In genomic region chr9:46126295-46126694, GRCm38 (mm10) we compare ENCODE assay signal across 18 mouse cellular contexts.
DNase-seq lines count a peak whose midpoint lies in the region; ATAC-seq and TF ChIP-seq lines count a peak whose summit lies in the region.
"Had no signal": no experiment of that assay in that cellular context is flagged by ENCODE, and none has a peak within 500 bp of the region (broad histone marks: within the 10 kb centered on the region; RNA-seq: fewer than 3 reads in every experiment).

No protein-coding gene starts in this region.

- no peak for TF ChIP-seq CTCF in heart, adult 2 months (IDR thresholded peaks at IDR 0.05)

- no peaks in the 10 kb centered on the region for H3K9me3 ChIP-seq in intestine, embryonic 16.5 days (ENCODE audit: control insufficient read depth, low read length)
- H3K9me3 ChIP-seq in intestine, embryonic 15.5 days: no peaks in the 10 kb centered on the region
- H3K9me3 ChIP-seq in embryonic facial prominence, embryonic 13.5 days: no peaks in the 10 kb centered on the region
- no peaks in the 10 kb centered on the region for H3K9me3 ChIP-seq in limb, embryonic 10.5 days (replicated peaks)
- H3K9me3 ChIP-seq: heart, embryonic 10.5 days; midbrain, embryonic 15.5 days had no signal

- no peaks in the 10 kb centered on the region for H3K36me3 ChIP-seq in intestine, embryonic 16.5 days (ENCODE audit: control insufficient read depth, insufficient read depth, low read length)
- H3K36me3 ChIP-seq in intestine, embryonic 15.5 days: no peaks in the 10 kb centered on the region
- H3K36me3 ChIP-seq in embryonic facial prominence, embryonic 13.5 days: peaks cover 22% of the 10 kb centered on the region
- H3K36me3 ChIP-seq in limb, embryonic 10.5 days: peaks cover 28% of the 10 kb centered on the region
- H3K36me3 ChIP-seq in heart, adult 2 months (ENCODE audit: control insufficient read depth, insufficient read depth, low read length): peaks cover 2% of the 10 kb centered on the region; the same call in 1 of the 2 replicates
- H3K36me3 ChIP-seq: midbrain, embryonic 15.5 days had no signal

- peak; percentile 89 for DNase-seq in kidney, adult 9 months
- no peak for DNase-seq in limb, embryonic 10.5 days (ENCODE audit: low spot score)
- DNase-seq in spleen, adult 18-20 months: no peak
- DNase-seq in heart, adult 2 months: no peak
- DNase-seq: B cell, adult 2 months; cerebellum, adult 11 months; forebrain, postnatal 0 days; gastrocnemius, postnatal 14 days; heart, postnatal 14 days; lung, adult 2 months; right cerebral cortex, adult 18-20 months had no signal

- no peak overlapping the region for H3K4me2 ChIP-seq in intestine, embryonic 16.5 days (ENCODE audit: low read depth, low read length)
- no peak overlapping the region for H3K4me2 ChIP-seq in intestine, embryonic 15.5 days (replicated peaks)
- H3K4me2 ChIP-seq in embryonic facial prominence, embryonic 13.5 days: no peak overlapping the region
- H3K4me2 ChIP-seq: midbrain, embryonic 15.5 days had no signal

- no peak overlapping the region for H3K9ac ChIP-seq in intestine, embryonic 16.5 days (ENCODE audit: low read depth, low read length)
- H3K9ac ChIP-seq in intestine, embryonic 15.5 days: no peak overlapping the region
- no peak overlapping the region for H3K9ac ChIP-seq in embryonic facial prominence, embryonic 13.5 days
- no peak overlapping the region for H3K9ac ChIP-seq in heart, adult 2 months (ENCODE audit: low read depth, low read length)
- H3K9ac ChIP-seq: forebrain, postnatal 0 days; midbrain, embryonic 15.5 days had no signal

- no peaks in the 10 kb centered on the region for H3K79me2 ChIP-seq in heart, adult 2 months (replicated peaks; ENCODE audit: control insufficient read depth, insufficient read depth, low read length)

- TF ChIP-seq EP300 in heart, adult 2 months (IDR thresholded peaks at IDR 0.05; ENCODE audit: insufficient read depth, low read depth, low read length): no peak

- H3K4me1 ChIP-seq in intestine, embryonic 16.5 days (ENCODE audit: control insufficient read depth, insufficient read depth, low read length): peaks cover 33% of the 10 kb centered on the region
- H3K4me1 ChIP-seq in intestine, embryonic 15.5 days (replicated peaks): peaks cover 8% of the 10 kb centered on the region
- H3K4me1 ChIP-seq in embryonic facial prominence, embryonic 13.5 days: peaks cover 17% of the 10 kb centered on the region
- H3K4me1 ChIP-seq in limb, embryonic 10.5 days: peaks cover 40% of the 10 kb centered on the region
- peaks cover 6% of the 10 kb centered on the region for H3K4me1 ChIP-seq in heart, adult 2 months (ENCODE audit: control insufficient read depth, insufficient read depth, low read length)

- TF ChIP-seq POLR2A in heart, adult 2 months (IDR thresholded peaks at IDR 0.05; ENCODE audit: insufficient read depth, low read depth, low read length): no peak

- peak overlapping the region; percentile 78 for H3K27ac ChIP-seq in intestine, embryonic 16.5 days (ENCODE audit: low read length)
- no peak overlapping the region for H3K27ac ChIP-seq in intestine, embryonic 15.5 days
- H3K27ac ChIP-seq in embryonic facial prominence, embryonic 13.5 days: 0 out of 2 replicates have a peak overlapping the region, but pooled peaks have one; percentile 28
- H3K27ac ChIP-seq in limb, embryonic 10.5 days: peak overlapping the region; percentile 64
- H3K27ac ChIP-seq in heart, adult 2 months: no peak overlapping the region
- H3K27ac ChIP-seq: heart, embryonic 10.5 days; midbrain, embryonic 15.5 days had no signal

- intact Hi-C loops in heart, adult 2 months (cut with DNase I): no loop called here

- WGBS in intestine, embryonic 16.5 days: 67% methylated on average over 2 of the region's 2 CpGs
- 59% methylated on average over 2 of the region's 2 CpGs for WGBS in intestine, embryonic 15.5 days
- WGBS in embryonic facial prominence, embryonic 13.5 days: 52% methylated on average over 2 of the region's 2 CpGs
- 72% methylated on average over 2 of the region's 2 CpGs for WGBS in limb, embryonic 10.5 days
- 78% methylated on average over 2 of the region's 2 CpGs for WGBS in heart, adult 2 months

- H3K27me3 ChIP-seq in intestine, embryonic 16.5 days (replicated peaks; ENCODE audit: control insufficient read depth, insufficient read depth, low read length): no peaks in the 10 kb centered on the region
- no peaks in the 10 kb centered on the region for H3K27me3 ChIP-seq in intestine, embryonic 15.5 days (replicated peaks)
- no peaks in the 10 kb centered on the region for H3K27me3 ChIP-seq in embryonic facial prominence, embryonic 13.5 days
- H3K27me3 ChIP-seq in limb, embryonic 10.5 days (ENCODE audit: low read depth, poor library complexity, severe bottlenecking): no peaks in the 10 kb centered on the region
- no peaks in the 10 kb centered on the region for H3K27me3 ChIP-seq in heart, adult 2 months (ENCODE audit: control insufficient read depth, insufficient read depth, low read length)
- H3K27me3 ChIP-seq: midbrain, embryonic 15.5 days had no signal

- H3K4me3 ChIP-seq in intestine, embryonic 16.5 days (ENCODE audit: low read length): no peak overlapping the region
- no peak overlapping the region for H3K4me3 ChIP-seq in intestine, embryonic 15.5 days (replicated peaks)
- no peak overlapping the region for H3K4me3 ChIP-seq in embryonic facial prominence, embryonic 13.5 days
- no peak overlapping the region for H3K4me3 ChIP-seq in limb, embryonic 10.5 days
- no peak overlapping the region for H3K4me3 ChIP-seq in heart, adult 2 months
- H3K4me3 ChIP-seq: heart, embryonic 10.5 days; midbrain, embryonic 15.5 days had no signal

- no peak for ATAC-seq in intestine, embryonic 16.5 days
- no peak for ATAC-seq in intestine, embryonic 15.5 days
- no peak for ATAC-seq in embryonic facial prominence, embryonic 13.5 days (ENCODE audit: insufficient number of reproducible peaks, insufficient read depth, low FRiP score, low TSS enrichment, low read depth)
- no peak for ATAC-seq in erythroid progenitor cell, adult 5-6 weeks (replicated peaks; ENCODE audit: low FRiP score, poor library complexity, severe bottlenecking)
- ATAC-seq: forebrain, postnatal 0 days; hindbrain, embryonic 16.5 days; midbrain, embryonic 15.5 days had no signal

Comparison
In these comparisons a context has a peak if more than half of its experiments do, and no peak if none do; other contexts are left out.
1. H3K27ac ChIP-seq: peak in intestine, embryonic 16.5 days (single experiment), embryonic facial prominence, embryonic 13.5 days (single experiment) and limb, embryonic 10.5 days (single experiment); none in intestine, embryonic 15.5 days (single experiment) and heart, adult 2 months (single experiment).